Mouse (Mus musculus): Measurements from ENCODE around the gene AL731706.1.
"Not testable (repeated sequence)": the region's sequence is repeated elsewhere in the genome, so short reads cannot be mapped to it uniquely, and the experiment has no call there.

AL731706.1 gene

GRCm38 (mm10) chr2:136891068-136891950 is at the start of gene AL731706.1, which contains the start of the genes Slx4ip and Mkks:
Gene AL731706.1, minus strand, starts transcription at chr2:136891389.
Gene Slx4ip, plus strand, starts transcription at chr2:136891218.
Gene Mkks, minus strand, starts transcription at chr2:136891389.
- peak; percentile 98 to 100 for DNase-seq

DNA sequence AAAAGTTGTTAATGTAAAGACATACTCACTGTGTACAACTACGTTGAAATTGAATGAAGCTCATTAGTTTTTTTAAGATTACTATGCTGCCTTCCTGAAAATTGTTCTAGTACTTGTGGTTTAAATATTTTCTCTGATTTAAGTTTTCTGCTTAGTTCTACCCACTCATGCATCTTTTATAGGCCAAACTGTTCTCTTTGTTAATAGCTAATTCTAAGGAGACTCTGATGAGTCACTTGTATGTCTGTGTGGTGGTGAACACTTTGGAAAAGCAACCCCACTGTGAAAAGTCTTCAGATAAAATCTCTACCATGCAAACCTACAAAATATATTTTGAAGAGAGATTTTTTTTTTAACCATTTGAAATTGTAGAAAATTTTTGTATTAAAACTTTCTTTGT is 47.1 kb upstream of the AL731706.1 start:
- no peak for DNase-seq

- no peak for DNase-seq
These were observed 45.5 kb upstream of the AL731706.1 start for GRCm38 (mm10) chr2:136936391-136937288.

DNA sequence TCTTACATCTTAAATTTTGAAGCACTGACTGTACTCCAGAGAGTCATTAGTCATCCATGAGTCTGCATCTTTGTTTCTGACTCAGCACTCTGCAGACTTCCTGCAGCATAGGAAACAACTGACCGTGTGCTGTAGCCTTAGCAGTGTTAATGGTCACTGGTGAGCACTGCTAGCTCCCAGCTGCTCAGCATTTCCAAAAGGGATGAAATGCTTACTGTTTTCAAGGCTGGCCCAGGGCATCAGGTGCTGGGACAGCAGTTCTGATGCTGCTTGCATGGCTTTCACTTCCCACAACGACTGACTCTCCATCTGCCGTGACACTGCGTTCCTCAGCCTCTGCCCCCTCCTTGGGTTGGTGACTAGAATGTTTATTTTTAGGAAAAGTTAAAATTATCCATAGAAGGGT is 29.8 kb upstream of the AL731706.1 start:
- DNase-seq, result no peak

GRCm38 (mm10) chr2:136920257-136920993 is 29.2 kb upstream of the AL731706.1 start:
- DNase-seq, result no peak

DNA sequence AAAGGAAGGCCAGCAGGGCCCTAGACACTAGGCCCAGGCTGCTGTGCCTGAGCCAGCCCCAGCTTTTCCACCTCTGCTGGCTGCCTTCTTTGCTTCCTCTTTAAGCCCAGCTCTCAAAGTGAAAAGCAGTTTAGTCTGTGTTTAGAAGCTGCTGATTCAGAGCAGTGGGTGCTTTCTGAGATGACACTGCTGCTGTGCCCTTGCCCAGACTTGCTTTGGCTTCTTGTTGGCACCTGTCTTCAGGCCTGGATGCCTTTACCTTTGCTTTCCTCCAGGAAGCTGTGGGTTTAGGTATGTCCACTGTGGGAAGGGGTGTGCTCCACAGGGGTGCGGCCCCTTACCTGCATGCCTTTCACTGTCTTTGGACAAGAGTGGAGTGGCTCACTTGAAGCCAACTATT is 28.2 kb upstream of the AL731706.1 start:
- DNase-seq, result no peak

DNA sequence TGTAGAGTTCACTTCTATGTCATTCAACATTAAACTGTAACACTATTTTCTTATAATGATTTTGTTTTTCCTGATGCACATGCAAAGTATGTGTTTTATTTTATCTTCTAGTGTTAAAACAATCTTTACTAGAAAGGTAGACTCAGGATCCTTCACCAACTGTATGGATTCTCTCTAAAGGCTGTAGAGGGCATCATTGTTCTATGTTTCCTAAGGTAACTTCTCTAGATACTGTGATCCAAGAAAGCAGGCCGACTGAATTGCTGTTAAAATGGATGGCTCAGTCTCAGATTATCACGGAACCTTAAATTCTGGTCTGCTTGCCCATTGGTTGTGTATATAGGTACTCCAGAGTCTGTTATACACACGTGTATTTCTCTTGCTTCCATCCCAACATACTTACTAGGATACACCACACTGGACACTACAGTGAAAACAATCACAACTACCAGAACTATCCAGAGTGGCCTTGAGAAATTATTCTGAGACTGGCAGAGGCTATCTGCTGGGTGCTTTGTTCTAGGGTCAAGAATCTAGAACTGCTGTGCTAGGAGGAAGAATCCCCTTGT is 23.2 kb upstream of the AL731706.1 start:
- no peak for DNase-seq

- DNase-seq, result no peak
These were observed 21.8 kb upstream of the AL731706.1 start for GRCm38 (mm10) chr2:136913021-136913420.

GRCm38 (mm10) chr2:136911958-136912411 is 20.8 kb upstream of the AL731706.1 start:
- no peak for DNase-seq

DNA sequence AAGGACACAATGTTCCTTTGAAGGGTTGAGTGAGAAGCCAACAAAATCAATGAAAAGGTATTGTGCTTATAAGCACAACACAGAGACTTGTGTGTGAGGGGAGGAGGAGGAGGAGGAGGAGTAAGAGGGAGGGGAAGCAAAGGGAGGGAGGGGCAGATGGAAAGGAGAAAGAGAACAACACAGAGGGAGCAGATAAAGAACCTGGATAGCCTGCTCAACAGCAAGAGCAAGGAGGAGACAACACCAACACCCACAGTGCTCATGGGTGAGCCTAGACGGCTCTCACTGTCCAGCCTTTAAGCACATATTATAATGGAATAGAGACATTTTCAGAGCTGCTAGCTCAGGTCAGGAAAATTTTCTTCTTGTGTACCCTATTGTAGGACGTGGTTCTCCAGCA is 18.1 kb upstream of the AL731706.1 start:
- no peak for DNase-seq

- no peak for DNase-seq
These were observed 17.4 kb upstream of the AL731706.1 start for GRCm38 (mm10) chr2:136908596-136908995.

DNA sequence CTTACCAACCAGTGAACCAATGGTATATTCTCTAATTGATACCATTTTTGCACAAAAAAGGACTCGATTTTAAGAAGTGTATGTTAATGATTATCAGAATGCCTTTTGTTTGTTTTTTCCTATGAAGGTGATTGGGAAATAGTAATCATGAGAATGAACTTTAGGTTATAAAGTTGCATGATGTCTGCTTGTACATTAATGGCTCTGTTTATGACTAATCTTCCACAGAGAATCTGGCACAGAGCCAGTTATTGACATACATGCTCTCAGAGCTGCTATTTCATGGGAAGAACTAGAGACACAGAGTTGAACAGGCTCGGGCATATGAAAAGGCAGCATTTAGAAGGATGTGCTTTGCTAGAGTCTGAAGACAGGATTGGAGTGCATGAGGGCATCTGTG is 4.9 kb upstream of the AL731706.1 start:
- DNase-seq, result no peak

DNA sequence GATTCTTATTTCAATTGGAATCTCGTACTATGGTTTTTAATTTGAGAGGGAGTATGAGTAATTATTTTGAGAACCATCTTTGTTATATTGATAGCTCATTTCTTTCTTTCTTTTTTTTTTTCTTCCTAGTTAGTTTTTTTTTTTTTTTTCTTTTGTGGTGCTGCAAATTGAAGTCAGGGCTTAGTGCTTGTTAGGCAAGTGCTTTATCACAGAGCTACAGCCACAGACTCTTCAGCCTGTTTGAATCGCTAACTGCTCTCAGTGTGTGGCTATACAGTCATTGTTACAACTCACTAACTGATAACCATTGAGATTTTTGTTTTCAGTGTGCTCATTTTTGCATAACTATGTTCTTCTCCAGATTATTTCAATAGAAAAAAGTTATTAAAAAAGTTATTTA is 3.3 kb upstream of the AL731706.1 start:
- DNase-seq, result no peak

DNA sequence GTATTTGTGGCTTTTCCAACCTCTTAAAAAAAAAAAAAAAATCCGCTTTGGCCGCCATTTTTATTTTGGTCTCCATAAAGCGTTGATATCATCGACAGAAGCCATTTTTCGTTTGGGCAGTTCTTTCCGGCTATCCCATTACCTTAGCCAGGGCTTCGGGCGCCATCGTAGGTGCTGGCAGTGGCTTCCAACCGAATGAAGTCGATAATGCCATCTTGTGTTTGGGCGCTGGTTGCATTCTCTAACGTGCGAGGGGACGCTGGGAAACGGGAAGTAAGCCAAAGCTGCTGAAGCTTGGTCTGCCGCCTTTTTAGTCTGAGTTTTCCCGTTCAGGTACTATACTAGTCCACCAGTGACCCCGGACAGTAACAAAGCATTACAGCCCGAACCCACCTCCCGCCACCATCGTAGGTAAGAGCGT is 772 bp upstream of the AL731706.1 start:
- DNase-seq, result peak; percentile 95 to 98

DNA sequence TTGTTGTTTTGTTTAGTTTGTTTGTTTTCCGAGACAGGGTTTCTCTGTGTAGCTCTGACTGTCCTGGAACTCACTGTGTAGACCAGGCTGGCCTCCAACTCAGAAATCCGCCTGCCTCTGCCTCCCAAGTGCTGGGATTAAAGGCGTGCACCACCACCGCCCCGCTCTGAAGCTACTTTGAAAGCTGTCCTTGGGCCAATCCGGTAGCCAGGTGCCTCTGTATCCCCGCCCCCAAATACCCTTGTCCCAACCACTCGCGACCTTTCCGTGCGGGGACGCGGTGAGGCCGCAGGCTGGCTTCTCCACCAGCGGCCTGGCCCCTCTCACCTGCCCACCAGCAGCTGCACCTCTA is 497 bp downstream of the AL731706.1 start:
- DNase-seq, result not testable (repeated sequence)

DNA sequence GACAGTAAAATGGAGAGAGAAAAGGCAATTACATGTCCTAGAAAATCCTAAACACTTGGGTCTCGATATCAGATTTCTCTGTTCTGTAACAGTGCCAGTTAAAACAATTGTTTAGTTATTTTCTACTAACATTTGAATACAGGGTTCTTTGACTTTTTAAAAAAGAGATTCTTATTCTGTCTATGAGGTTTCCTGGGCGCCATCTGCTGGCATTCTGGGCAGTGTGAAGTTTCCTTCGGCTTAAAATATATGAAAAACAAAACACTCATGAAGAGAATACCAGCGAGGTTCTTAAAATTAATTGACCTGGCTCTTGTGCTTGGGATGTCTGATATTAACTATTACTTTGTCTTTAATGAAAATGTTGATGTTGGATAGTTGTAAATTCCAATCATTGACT is 4.3 kb downstream of the AL731706.1 start:
- peak; percentile 55 to 58 for DNase-seq

- no peak for DNase-seq
These were observed 5.6 kb downstream of the AL731706.1 start, which contains the start of gene AL731706.2 for GRCm38 (mm10) chr2:136885579-136885978. Gene AL731706.2, minus strand, starts transcription at chr2:136885679.

DNA sequence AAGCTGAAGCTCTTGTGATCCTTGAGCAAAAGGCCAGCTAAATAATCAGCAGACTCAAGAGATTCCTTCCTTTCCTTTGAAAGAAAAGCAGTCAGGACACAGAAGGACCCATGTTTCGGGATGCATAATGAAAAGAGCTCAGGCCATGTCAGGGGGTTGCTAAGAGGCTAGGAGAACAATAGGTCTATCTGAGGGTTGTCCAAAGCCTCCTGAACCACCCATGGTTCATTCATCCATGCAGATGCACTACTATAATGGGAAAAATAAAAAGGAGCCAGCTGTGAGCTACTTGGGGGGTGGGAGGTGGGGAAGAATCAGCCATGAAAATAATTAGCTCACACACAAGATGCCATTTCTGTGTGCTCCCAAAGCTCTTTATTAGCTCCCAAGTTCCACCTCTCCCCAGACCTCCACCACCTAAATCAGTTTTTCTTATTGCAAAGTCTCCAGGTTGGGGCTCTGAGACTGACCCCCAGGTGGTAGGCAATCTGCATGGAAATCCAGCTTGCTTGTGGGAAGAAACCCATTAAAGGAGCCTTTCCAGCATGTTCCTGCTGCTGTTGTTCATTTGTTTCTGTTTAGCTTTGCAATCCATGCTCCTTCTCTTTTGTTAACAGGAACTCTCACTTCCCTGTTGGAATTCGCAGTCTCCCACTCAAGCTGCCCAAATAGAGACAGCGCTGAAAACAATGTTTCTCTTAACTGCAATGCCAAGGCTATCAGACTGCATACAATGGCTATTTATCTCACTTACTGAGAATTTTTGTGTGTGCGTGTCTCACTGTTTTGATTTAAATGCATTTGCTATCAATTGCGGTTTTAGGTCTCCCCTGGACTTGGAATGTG is 36.4 kb downstream of the AL731706.1 start:
- no peak for DNase-seq

- no peak for DNase-seq
These were observed 40.8 kb downstream of the AL731706.1 start for GRCm38 (mm10) chr2:136850366-136850765.

- DNase-seq, result no peak
These were observed 53.2 kb downstream of the AL731706.1 start for GRCm38 (mm10) chr2:136837994-136838393.

DNA sequence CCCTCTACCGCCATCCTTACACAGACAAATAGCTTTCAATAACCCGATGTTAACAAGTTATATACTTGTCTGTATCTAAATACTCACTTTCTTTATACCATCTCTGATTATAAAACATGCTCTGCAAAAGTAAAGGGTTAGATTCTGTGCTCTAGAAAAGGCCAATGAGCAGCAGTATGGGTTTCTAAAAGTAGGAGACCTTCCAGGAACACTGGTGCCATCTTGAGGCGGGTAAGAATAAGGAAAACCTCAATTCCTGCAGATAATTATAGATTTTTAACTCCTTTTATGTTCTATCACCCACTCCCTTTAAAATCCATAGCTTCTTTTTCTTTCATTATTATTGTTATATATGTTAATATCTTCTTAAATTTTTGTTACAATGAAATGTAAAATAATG is 55.3 kb downstream of the AL731706.1 start:
- DNase-seq, result peak; percentile 61

Measured in cerebellum, adult 18-20 months (tissue).